Mouse (Mus musculus) lung, adult 18-20 months (tissue): ENCODE measurements around the gene Tspan1.

ENCODE experiments used
- DNase-seq, 2 experiments: peaks; one replicate each; pipeline ENCODE4 v3.0.0; 2022; ENCODE audit warnings: mixed read lengths in 2 of 2

Gene Tspan1

GRCm38 (mm10) chr4:116167404-116167803 is at the start of gene Tspan1:
Tspan1 (minus strand) TSS chr4:116167601.
- peak; percentile 87 to 92 for DNase-seq

GRCm38 (mm10) chr4:116217046-116217445 is 49.6 kb upstream of the Tspan1 start:
- no peak for DNase-seq

- DNase-seq = no peak
Measured at GRCm38 (mm10) chr4:116215895-116216605, 48.6 kb upstream of the Tspan1 start.

GRCm38 (mm10) chr4:116208891-116209290 is 41.5 kb upstream of the Tspan1 start:
- no peak for DNase-seq

- DNase-seq = no peak
Measured at GRCm38 (mm10) chr4:116206531-116206930, 39.1 kb upstream of the Tspan1 start.

GRCm38 (mm10) chr4:116204422-116204821 is 37.0 kb upstream of the Tspan1 start:
- no peak for DNase-seq

- no peak for DNase-seq
Measured at GRCm38 (mm10) chr4:116198422-116198821, 31.0 kb upstream of the Tspan1 start.

- DNase-seq = no peak
Measured at GRCm38 (mm10) chr4:116193583-116194383, 26.4 kb upstream of the Tspan1 start.

GRCm38 (mm10) chr4:116192286-116192835 is 25.0 kb upstream of the Tspan1 start:
- no peak for DNase-seq

GRCm38 (mm10) chr4:116185083-116185482 is 17.7 kb upstream of the Tspan1 start:
- DNase-seq = no peak

- DNase-seq = peak; percentile 49 to 60
Measured at GRCm38 (mm10) chr4:116182745-116183144, 15.3 kb upstream of the Tspan1 start.

- DNase-seq = no peak
Measured at GRCm38 (mm10) chr4:116182079-116182478, 14.7 kb upstream of the Tspan1 start.

GRCm38 (mm10) chr4:116177140-116177539 is 9.7 kb upstream of the Tspan1 start:
- peak; percentile 85 to 88 for DNase-seq

GRCm38 (mm10) chr4:116176543-116176988 is 9.2 kb upstream of the Tspan1 start:
- DNase-seq = peak; percentile 88 to 93

GRCm38 (mm10) chr4:116175711-116176542 is 8.5 kb upstream of the Tspan1 start:
- DNase-seq = no peak

GRCm38 (mm10) chr4:116175136-116175535 is 7.7 kb upstream of the Tspan1 start:
- DNase-seq = no peak

GRCm38 (mm10) chr4:116174466-116175116 is 7.2 kb upstream of the Tspan1 start:
- peak in 1 of 2 experiments; percentile 61 for DNase-seq

GRCm38 (mm10) chr4:116173752-116174151 is 6.4 kb upstream of the Tspan1 start:
- DNase-seq = no peak

- no peak for DNase-seq
Measured at GRCm38 (mm10) chr4:116173072-116173471, 5.7 kb upstream of the Tspan1 start, which contains the start of the genes 1700042G07Rik and Gm49337. 1700042G07Rik (plus strand) TSS chr4:116173372. Gm49337 (plus strand) TSS chr4:116173384.

GRCm38 (mm10) chr4:116169353-116169672 is 1.9 kb upstream of the Tspan1 start:
- no peak for DNase-seq

- DNase-seq = peak; percentile 65 to 84
Measured at GRCm38 (mm10) chr4:116168617-116169352, 1.4 kb upstream of the Tspan1 start.
